Mouse (Mus musculus) fat pad, adult 2 months (tissue): ENCODE measurements around the gene Sema5b.

ENCODE experiments used
- DNase-seq: peaks from one replicate; pipeline ENCODE4 v3.0.0-alpha.2; 2011; ENCODE audit warnings: low read depth, low spot score; ENCODE audit errors: extremely low read depth

The Sema5b gene

DNA sequence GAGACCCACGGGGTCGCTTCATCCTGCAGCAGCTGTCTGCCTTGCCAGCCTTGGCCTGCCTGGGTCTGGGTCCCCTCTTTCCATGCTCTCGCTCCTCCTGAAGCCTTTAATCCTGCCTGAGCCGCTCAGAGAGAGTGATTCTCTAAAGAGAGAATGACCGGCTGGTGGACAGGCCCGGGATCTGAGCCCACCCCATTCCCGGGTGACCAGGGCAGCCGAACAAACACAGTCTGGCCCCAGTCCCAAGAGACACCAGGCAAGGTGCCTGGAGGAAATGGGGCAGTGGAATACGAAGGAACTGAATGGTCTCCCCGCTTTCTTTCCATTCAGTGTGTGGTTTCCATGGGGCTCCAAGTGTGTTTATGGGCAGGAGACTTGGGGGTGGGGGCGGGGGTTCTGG, 50.8 kb downstream of the Sema5b start:
- no peak for DNase-seq

DNA sequence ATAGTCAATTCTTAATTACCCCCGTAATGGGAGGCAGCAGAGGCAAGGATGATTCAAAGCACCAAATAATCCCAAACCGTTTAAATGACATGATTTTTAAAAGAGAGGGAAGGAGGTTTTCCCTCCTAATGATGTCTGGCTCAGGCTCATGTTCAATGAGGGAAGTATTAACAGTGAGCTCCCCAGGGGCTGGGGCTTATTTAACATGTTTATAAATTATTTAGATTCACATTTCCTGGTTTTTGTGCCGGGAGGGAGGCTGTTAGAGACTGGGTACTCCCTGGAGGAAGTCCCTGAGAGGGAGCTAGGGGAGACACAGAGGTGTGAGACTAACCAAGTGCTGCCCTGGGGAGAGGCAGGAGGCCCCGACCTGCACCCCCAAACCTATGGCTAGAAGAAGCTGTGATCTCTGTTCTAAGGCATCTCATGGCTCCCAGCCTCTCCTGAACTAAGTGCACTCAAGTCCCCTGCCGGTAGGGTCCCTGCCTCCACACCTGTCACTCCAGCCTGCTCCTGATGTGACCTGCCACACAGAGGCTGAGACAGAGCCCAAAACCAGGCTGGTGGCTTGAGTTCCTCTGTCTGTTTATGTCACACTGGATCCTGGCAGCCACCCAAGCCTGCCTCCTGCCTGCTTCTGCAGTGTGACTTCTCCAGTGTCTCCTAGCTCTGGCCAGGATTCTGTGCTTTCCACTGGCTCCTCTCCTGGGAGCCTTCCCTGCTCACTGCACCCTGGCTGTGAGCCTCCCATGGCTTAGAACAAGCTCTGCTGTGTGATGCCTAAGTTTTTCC, 51.5 kb downstream of the Sema5b start:
- no peak for DNase-seq

DNA sequence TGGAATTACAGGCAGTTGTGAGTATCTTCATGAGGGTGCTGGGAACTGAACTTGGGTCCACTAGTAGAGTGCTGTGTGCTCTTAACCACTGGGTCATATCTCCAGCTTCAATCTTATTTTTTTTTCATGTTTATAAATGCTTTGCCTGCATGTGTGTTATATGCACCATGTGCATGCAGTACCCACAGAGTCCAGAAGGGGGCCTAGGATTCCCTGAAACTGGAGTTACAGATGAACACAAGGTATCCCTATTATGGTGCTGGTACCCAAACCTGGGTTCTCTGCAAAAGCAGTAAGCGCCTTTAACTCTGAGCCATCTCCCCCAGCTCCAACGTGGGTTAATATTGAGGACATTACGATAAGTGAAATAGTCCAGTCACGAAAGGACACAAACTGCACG, 52.5 kb downstream of the Sema5b start:
- no peak for DNase-seq

DNA sequence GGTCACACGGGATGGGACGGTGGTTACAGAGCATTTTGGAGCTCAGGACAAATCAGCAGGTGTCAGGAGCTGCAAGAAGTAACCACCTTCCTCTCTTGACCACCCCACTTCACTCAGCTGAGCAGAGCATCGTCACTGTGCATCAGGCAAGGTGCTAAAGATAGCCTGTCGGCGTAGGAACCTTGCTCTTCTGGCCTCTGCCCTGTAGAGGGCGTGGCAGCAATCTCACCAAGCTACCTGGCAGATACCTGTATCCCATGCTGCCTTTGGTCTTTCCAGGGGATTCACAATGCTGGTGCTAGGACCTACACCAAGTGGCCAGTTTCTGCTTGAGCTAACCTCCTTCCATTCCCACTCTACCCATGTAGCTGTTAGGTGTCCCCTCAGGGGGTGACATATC, 55.3 kb downstream of the Sema5b start:
- no peak for DNase-seq

DNA sequence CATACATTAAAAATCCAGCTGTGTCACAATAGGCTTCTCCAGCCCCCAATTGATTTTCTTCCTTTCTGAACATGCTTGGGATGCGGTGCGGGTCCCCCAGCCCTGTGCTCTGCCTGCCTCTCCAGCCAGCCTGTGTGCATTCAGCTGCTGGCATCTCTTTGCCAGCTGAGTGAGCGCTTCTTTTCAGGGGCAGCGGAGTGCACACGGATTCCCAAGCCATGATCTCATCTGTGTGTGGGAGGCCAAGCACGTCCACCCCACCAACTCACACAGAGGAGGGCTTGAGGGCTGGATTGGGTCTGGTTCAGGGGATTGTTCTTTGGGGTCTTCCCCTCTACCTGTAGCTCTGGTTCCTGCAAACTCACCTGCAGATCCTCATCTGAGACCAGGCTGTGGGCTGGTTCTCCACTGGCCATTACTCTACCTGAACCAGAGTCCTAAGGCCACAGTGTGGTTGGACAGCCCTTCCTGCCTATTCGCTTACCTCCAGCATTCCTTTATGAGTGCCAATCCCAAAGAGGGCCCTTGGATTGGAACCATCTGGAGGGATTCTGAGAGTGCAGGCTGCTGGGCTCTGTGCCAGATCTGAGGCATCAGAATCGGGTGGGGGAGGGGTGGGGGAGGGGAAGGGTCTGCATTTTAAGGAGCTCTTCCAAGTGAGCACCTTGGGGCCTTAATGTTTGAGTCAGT, 55.9 kb downstream of the Sema5b start:
- DNase-seq = no peak

DNA sequence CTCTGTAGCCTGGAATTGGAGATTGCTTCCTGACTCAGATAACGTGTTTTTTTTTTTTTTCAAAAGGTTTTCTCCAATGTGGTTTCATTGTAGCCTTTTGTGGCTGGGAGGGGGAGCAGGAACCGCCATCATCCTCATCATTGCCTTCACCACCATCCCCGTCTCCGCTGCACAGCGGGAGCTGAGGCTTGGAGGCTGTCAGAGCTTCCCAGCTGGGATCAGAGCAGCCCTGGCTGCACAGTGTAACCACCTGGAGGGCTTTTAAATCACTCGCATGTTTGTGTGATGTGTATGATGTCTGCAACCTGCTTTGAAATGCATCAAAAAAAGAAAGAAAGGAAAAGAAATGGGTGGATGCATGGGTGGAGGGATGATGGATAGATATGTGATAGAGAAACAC, 57.0 kb downstream of the Sema5b start:
- DNase-seq = no peak

DNA sequence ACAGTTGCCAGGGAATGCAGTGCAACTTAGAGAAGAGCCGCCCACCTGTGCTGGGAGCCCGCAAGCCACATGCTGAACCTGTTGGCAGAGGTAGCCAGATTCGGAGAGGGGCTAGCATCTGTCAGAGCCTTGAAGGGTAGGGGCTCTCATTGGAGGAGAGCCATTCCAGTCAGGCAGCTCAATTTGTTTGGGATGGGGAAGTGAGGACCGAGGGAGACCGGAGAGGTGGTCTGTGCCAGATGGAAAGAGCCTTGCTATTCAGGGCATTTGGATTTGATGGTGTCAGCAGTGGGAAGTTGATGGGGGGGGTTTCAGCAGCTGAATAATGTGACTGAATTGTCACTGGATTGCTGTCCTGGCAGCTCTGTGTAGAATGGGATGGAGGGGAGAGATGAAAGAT, 57.9 kb downstream of the Sema5b start:
- no peak for DNase-seq

DNA sequence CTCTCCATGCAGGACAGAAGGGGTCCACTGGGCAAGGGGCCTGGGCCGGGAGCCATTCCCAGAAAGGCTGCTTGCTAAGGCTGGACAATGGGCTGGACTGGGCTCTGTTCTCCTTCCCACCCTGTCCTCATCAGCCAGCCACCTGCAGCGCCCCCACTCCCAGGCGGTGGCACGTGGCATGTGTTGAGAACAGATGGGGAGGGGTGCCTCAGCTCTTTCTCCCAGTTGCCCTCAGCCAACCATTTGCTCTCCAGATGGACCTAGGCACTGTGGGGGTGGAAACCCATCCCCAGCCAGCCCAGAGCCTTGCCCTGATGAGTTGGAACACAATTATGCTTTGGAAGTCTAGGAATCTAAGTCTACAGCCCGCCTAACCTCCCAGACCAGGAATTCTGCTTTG, 59.3 kb downstream of the Sema5b start:
- DNase-seq = no peak

DNA sequence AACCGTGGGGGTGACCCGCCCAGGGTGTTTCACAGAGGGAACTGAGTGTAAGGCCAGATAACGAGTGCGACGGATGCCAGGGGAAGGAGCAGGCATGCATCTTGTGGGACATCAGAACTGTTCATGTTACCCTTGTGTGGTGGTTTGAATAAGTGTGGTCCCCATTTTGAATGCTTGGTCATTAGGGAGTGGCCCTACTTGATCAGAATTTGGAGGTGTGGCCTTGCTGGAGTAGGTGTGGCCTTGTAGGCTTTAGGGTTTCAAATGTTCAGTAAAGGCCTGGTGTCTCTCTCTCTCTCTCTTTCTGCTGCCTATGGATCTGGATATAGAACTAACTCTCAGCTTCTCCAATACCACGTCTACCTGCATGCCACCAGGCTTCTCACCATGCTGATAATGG, 60.5 kb downstream of the Sema5b start:
- DNase-seq = no peak

DNA sequence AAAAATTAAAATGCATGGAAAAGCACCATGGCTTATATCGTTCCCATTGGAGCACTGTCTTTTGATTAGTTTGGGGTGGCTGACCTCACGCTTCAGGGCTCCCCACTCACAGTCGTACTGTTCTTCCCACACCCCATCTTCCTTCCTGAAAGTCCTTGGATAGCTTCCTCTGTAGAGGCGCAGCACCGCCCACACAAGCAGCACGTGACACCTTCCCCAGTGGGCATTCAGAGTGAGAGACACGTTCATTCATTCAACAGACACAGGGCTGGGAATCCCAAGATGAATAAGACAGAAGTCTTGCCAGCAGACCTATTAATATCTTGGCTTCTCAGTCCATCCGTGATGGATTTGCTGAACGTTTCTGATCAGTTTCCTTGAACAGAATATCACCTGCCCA, 61.6 kb downstream of the Sema5b start:
- no peak for DNase-seq

DNA sequence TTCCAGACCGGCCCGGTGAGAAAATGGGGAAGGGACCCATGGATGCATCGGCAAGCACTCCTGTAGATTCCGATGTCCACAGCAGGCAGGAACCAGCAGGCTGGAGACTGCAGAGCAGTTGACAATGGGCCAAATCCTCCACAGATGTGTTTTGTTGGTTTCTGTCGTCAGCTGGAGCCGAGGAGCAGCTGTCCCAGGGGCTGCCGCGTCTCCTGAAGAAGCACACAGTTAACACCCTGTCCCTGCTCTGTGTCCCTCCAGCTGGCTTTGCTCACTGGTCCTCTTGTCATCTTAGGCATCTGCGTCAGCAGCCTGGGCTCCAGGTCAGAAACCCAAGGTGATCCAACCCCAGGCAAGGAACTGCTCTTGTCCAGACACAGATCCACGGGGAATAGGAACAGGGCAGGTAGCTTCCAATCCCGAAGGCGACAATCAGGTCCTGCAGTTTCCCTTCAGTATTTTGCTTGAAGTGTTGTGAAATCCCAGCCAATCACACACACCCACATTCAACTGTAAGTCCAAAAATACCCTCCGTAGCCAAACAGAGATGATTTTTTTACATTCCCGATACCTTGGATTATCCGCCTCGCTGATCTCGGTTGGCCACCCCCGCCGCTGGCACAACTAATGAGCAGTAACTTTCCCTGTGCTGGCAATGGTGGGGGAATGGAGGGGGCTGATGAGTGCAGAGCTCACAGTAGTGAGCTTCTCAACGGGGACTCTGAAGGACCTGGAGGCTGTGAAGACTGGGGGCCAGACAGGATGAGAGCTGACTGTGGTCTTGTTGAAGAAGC, 63.0 kb downstream of the Sema5b start:
- peak; percentile 25 for DNase-seq

DNA sequence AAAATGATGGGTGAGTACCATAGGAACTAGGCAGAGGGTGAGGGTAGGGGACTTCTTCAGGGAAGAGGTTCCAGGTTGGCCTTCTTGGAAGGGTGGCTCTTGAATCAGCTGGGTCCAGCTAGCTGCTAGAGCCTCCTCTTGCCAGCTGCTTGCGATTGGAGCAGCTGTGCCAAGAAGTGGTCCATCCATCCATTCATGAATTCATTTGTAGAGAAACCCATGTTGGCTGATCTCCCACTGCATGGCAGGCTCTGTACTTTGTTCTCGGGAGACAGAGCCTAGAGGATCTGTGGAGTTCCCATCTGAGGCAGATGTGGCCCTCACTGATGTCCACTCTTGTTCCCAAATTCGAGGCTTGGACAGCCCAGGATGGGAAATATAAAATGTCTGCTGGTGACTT, 66.3 kb downstream of the Sema5b start:
- DNase-seq = no peak

DNA sequence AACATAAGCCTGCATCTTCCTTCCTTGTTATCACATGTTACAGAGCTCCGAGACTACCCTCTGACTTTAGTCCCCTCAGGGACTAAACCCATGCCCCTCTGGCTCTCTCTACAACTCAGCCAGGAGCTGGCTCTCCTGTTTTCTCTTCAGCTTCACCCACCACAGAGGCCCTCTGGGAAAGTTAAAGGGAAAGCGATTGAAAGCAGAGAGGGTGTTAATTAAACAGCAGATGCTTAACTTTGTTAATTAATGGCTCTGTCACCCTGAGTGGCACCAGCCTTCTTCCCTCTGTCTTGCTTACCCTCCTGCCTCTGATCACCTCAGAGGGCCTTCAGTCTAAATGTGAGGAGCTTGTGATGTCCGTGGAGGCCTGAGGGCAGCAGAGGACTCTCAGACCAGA, 67.3 kb downstream of the Sema5b start:
- DNase-seq = no peak

DNA sequence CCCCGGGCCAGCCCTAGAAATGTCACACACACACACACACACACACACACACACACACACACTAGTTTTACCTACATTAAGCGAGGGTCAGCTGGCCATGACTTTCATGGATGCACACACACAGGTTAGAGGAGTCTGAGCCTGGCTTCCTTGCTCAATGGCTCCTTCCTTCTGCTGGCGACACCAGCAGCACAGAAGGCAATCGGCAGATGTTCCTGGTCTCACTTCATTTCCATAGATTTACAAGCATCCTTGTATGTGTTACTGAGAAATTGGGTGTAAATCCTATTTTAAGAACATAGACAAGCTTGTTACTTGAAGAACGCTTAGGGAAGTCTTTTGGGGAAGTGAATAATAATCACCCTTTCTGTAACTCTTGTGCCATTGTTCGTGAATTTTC, 68.6 kb downstream of the Sema5b start:
- no peak for DNase-seq

DNA sequence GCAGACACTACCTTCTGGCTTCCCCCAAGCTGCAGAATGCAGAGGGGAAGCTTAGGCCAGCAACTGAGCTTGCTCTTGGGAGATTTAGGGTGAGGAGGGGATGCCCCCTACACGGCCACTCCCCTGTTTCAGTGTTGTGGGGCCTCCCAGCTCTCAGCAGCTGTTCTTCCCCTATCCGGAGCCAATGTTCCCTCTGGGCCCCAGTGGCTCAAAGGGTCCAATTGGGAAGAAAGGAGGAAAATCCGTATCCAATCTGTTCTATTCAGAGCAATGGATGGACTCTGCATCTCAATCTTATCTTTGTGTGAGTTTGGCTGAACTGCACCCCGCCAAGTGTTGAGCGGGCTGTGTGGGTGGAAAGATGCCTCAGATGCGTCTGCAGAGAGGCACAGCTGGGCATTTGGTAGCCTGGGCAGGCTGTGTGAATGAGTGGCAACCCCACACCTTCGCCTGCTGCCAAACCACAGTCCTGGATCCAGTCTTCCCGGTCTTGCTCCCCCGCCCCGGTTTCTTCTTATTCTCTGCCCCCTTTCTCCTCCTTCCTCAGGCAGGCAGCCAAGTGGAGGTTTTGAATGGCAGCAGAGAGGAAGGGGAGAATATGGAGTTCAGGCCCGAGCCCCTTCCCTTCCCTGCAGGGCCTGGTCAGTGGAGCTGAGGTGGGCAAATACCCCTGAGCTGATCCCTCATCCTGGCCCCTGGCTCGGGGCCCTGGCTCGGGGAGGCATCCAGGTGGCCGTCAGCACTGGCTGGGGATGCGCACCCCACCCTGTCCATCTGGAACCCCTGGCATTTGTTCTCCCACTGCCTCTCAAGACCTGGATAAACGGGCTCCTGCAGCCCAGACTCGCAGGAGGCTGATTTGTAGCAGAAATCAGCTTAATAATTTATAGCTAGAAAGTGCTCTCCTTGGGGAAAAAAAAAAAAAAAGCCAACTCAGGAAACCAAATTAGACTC, 73.2 kb downstream of the Sema5b start:
- DNase-seq = no peak

DNA sequence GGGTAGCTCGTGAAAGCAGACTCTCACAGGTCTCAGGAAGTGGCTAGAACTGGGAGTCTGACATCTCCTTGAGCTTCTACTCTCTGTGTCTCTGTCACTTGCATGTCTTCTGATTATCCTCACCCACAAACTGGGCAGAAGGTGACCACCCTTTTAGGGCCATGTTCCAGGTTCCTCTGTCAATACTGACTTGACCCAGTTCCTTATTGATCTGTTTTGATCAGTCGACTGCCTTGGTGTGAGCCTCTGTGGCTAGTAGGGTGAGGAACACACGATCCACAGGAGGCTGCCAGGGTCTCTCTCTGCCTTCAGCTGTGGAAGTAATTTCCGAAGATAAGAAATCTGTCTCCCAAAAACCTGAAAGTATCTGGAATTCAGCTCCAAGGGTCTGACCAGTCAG, 76.8 kb downstream of the Sema5b start:
- no peak for DNase-seq

DNA sequence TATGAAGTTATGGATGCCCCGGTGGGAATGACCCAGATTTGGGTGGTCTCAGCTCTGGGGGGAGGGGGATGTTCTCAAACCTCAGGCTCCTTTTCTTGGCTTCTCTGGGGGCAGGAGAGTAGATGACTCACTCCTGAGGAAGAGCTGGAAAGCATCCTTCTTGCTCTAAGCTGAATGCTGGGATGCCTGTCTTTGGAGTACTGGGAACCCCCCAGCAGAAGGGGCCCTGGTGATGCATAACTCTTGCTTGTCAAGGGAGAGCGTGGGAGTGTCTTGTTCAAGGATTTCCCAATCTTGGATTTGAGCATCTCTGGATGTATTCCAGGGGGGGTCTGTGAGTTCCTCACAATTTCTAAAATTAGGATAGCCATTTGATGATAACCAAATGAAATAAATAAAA, 82.1 kb downstream of the Sema5b start:
- DNase-seq = no peak

DNA sequence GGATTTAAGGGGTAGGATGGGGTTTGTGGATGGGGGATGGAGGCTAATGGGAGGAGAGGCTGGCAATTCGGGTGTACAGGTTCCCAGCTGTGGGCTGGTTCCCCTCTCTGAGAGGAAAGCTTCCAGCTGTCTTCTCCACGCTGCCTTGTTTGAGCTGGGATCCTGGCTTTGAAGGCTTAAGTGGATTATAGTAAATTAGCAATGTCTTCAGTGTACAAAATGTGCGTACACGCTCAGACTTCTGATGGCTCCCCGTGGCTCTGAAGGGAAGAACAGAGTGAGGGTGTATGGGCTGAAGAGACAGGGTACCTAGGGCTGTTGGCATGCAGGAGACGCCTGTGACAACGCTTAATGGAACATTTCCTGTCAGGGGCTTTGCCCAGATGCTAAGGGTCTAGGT, 83.0 kb downstream of the Sema5b start:
- no peak for DNase-seq

DNA sequence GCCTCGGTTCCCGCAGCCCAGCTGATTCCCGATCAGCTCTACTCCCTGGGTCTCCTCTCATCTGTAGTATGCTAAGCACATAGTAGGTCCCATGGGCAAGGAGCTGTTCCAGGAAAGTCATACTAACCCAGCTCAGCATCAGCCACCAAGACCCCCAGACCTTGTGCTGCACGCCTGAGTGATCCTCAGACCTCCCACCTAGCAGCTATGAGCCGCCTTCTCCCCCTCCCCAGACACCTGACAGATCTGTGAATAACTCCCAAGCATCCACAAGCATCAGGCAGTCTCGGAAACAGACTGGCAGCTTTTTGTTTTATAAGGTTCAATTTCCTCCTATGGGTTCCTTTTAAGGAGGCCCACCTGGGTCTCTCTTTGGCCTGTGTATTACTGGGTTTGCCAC, 83.9 kb downstream of the Sema5b start:
- no peak for DNase-seq

DNA sequence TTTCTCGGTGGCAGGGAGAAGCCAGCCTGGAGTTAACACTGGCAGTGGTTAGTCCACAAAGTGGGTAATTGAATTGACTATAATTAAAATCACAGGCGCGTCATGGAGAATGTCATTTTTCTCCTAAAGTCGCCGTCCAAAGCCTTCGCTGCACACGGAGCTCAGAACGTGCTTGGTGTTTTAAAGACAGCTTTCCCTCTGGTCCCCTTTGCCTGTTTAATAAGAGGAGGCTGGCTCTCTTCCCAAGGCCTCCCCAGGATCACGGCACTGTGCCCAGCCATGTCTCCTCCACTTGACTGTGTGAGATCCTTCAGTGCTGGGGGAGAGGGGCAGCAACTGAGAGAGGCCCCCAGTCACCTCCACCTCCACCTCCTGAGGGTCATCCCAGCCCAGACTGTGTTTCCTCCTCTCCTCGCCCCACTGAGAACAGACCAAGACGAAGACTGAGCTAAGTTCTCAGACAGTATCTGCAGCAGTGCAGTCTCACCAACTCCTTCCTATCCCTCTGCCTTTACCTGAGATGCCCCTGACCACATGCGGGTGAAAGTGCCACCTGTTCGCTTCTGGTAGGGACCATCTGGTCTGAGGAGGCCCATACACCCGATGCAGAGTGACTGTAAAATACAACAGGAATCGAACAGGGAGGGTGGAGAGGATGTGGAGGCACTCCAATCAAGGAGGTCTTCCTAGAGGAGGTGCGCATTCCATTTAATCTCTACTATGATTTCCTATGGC, 84.5 kb downstream of the Sema5b start:
- no peak for DNase-seq
